Mouse (Mus musculus): ENCODE measurements around the gene Ccdc70. TPM values are rescaled to one million over a fixed set of nuclear protein-coding genes. Genes with fewer than 3 reads are reported as not detected.

Ccdc70 gene
- polyA plus RNA-seq, 1 experiment: not detected

DNA sequence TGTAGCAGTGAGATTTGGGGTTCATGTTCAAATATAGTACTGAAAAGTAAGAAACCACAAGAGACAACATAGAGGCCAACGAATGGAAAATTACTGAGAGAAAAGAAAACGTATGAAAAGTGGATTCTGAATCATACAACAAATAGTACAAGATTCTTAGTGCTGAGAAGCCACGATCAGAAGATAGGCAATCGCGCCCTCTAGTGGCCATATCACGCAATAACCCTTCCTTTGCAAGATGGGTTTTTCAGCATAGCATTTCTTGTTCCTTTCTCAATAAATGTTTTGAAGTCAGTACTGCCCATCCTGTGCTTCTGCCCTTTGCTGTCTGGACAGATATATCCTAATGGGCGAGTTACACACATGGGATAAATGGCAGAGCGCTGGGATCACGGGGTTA, 14.3 kb upstream of the Ccdc70 start:
- TF ChIP-seq MAX (IDR thresholded peaks at IDR 0.05) (no peak), CEBPB (IDR thresholded peaks at IDR 0.05; ENCODE audit: low read depth) (no peak), FOSL1 (IDR thresholded peaks at IDR 0.05; ENCODE audit: insufficient read depth, low read length, poor library complexity, severe bottlenecking) (no peak), MYOD1 (IDR thresholded peaks at IDR 0.05; ENCODE audit: control insufficient read depth, insufficient read length, low read depth) (no peak), CTCF (IDR thresholded peaks at IDR 0.05; ENCODE audit: control insufficient read depth, insufficient read depth, insufficient read length) (no peak), USF1 (IDR thresholded peaks at IDR 0.05; ENCODE audit: low read depth) (no peak), MYOG (IDR thresholded peaks at IDR 0.05; ENCODE audit: control insufficient read depth, extremely low read depth, insufficient read length) (no peak)
- H3K36me3 ChIP-seq (ENCODE audit: control insufficient read depth, insufficient read depth): no peaks in the 10 kb centered on the region
- no peak overlapping the region for H3K4me3 ChIP-seq (ENCODE audit: insufficient read depth, poor library complexity, severe bottlenecking)
- H3K79me3 ChIP-seq (ENCODE audit: low read depth): no peaks in the 10 kb centered on the region
- H3K79me2 ChIP-seq (ENCODE audit: control insufficient read depth, insufficient read depth): no peaks in the 10 kb centered on the region
- H3K27me3 ChIP-seq (ENCODE audit: control insufficient read depth, insufficient read depth, insufficient read length): no peaks in the 10 kb centered on the region
- H3ac ChIP-seq (ENCODE audit: control insufficient read depth, insufficient read length, low read depth): no peak overlapping the region

- Histone ChIP-seq H3K79me2 (ENCODE audit: control insufficient read depth, insufficient read depth) (no peaks in the 10 kb centered on the region), H3ac (ENCODE audit: control insufficient read depth, insufficient read length, low read depth) (no peak overlapping the region), H3K4me3 (ENCODE audit: insufficient read depth, poor library complexity, severe bottlenecking) (no peak overlapping the region), H3K36me3 (ENCODE audit: control insufficient read depth, insufficient read depth) (no peaks in the 10 kb centered on the region), H3K79me3 (ENCODE audit: low read depth) (no peaks in the 10 kb centered on the region), H3K27me3 (ENCODE audit: control insufficient read depth, insufficient read depth, insufficient read length) (no peaks in the 10 kb centered on the region)
- TF ChIP-seq CTCF (IDR thresholded peaks at IDR 0.05; ENCODE audit: control insufficient read depth, insufficient read depth, insufficient read length): no peak
- TF ChIP-seq USF1 (IDR thresholded peaks at IDR 0.05; ENCODE audit: low read depth): no peak
- TF ChIP-seq MAX (IDR thresholded peaks at IDR 0.05): no peak
- no peak for TF ChIP-seq FOSL1 (IDR thresholded peaks at IDR 0.05; ENCODE audit: insufficient read depth, low read length, poor library complexity, severe bottlenecking)
- no peak for TF ChIP-seq CEBPB (IDR thresholded peaks at IDR 0.05; ENCODE audit: low read depth)
- TF ChIP-seq MYOG (IDR thresholded peaks at IDR 0.05; ENCODE audit: control insufficient read depth, extremely low read depth, insufficient read length): no peak
Observed at GRCm38 (mm10) chr8:21956336-21956735, 13.2 kb upstream of the Ccdc70 start.

DNA sequence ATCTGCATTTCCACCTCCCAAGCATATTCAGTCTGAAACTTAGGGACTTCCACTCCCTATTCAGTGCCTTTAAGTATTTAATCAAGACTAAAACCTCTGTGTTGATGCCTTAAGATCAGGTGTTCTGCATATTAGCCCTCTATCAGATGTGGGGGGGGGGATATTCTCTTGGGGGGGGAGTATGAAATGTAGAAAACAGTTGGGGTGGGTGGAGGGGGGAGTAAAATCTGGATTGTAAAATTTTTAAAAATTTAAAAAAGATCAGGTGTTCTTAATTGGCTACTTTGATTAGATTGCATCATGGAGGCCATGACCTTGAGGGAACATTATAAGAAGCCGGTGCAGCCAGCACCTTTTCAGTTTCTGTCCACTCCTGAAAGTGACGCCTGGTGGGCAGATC, 11.2 kb upstream of the Ccdc70 start, which contains the start of gene Fam90a1a:
TSS of gene Fam90a1a (plus strand) at position 301 of the 400 bp plus-strand sequence.
- Histone ChIP-seq H3K4me3 (ENCODE audit: insufficient read depth, poor library complexity, severe bottlenecking) (no peak within 1 kb of the TSS), H3K27me3 (ENCODE audit: control insufficient read depth, insufficient read depth, insufficient read length) (no peaks in the 10 kb centered on the region), H3K36me3 (ENCODE audit: control insufficient read depth, insufficient read depth) (no peaks in the 10 kb centered on the region), H3K79me2 (ENCODE audit: control insufficient read depth, insufficient read depth) (no peaks in the 10 kb centered on the region), H3ac (ENCODE audit: control insufficient read depth, insufficient read length, low read depth) (no peak within 1 kb of the TSS), H3K79me3 (ENCODE audit: low read depth) (no peaks in the 10 kb centered on the region)
- no peak for TF ChIP-seq USF1 (IDR thresholded peaks at IDR 0.05; ENCODE audit: low read depth)
- TF ChIP-seq CTCF (IDR thresholded peaks at IDR 0.05; ENCODE audit: control insufficient read depth, insufficient read depth, insufficient read length): no peak
- no peak for TF ChIP-seq MYOG (IDR thresholded peaks at IDR 0.05; ENCODE audit: control insufficient read depth, extremely low read depth, insufficient read length)
- no peak for TF ChIP-seq FOSL1 (IDR thresholded peaks at IDR 0.05; ENCODE audit: insufficient read depth, low read length, poor library complexity, severe bottlenecking)
- TF ChIP-seq MAX (IDR thresholded peaks at IDR 0.05): no peak
- TF ChIP-seq CEBPB (IDR thresholded peaks at IDR 0.05; ENCODE audit: low read depth): no peak
- TF ChIP-seq MYOD1 (IDR thresholded peaks at IDR 0.05; ENCODE audit: control insufficient read depth, insufficient read length, low read depth): no peak

DNA sequence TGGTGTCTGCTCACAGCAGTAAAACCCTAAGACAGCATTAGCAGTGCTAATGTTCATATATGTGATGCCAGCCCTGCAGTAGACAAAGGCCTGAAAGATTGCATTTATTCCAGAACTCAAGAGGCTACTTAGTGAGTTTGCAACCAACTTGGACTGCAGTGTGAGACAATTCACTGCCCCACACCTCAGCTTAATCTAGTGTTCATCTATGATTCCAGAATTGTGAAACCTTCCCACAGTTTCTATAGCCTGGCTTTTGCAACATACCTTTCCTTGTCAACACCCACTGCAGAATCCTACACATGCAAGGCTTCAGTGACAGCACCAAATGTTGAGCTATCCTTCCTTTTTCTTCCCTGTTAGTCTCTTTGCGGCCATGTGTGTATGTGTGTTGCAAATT, 2.9 kb upstream of the Ccdc70 start:
- no peak overlapping the region for H3K4me3 ChIP-seq (ENCODE audit: insufficient read depth, poor library complexity, severe bottlenecking)
- no peaks in the 10 kb centered on the region for H3K27me3 ChIP-seq (ENCODE audit: control insufficient read depth, insufficient read depth, insufficient read length)
- H3K79me3 ChIP-seq (ENCODE audit: low read depth): no peaks in the 10 kb centered on the region
- H3K36me3 ChIP-seq (ENCODE audit: control insufficient read depth, insufficient read depth): no peaks in the 10 kb centered on the region
- TF ChIP-seq USF1 (IDR thresholded peaks at IDR 0.05; ENCODE audit: low read depth) (no peak), MYOD1 (IDR thresholded peaks at IDR 0.05; ENCODE audit: control insufficient read depth, insufficient read length, low read depth) (no peak), CTCF (IDR thresholded peaks at IDR 0.05; ENCODE audit: control insufficient read depth, insufficient read depth, insufficient read length) (no peak), MAX (IDR thresholded peaks at IDR 0.05) (no peak), CEBPB (IDR thresholded peaks at IDR 0.05; ENCODE audit: low read depth) (no peak), MYOG (IDR thresholded peaks at IDR 0.05; ENCODE audit: control insufficient read depth, extremely low read depth, insufficient read length) (no peak), FOSL1 (IDR thresholded peaks at IDR 0.05; ENCODE audit: insufficient read depth, low read length, poor library complexity, severe bottlenecking) (no peak)
- H3K79me2 ChIP-seq (ENCODE audit: control insufficient read depth, insufficient read depth): no peaks in the 10 kb centered on the region
- no peak overlapping the region for H3ac ChIP-seq (ENCODE audit: control insufficient read depth, insufficient read length, low read depth)

DNA sequence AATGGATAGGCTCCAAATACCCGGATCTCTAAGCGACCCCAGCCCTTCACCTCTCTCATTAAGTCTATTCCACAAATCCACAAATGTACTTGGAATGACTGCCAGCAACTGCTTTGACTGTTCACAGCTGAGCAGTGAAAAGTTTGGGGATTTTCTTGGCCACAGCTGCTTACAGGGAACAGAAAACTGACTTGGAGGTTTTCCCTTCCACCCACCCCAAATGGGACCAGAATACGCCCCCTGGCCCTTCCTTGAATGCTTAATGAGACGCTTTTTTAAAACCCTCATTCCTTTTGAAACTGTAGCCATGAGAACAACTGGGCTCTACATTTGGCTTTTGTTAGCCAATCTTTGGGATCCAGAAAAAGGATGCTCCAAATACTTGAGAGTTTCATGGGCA, 8.6 kb downstream of the Ccdc70 start:
- H3K36me3 ChIP-seq (ENCODE audit: control insufficient read depth, insufficient read depth): no peaks in the 10 kb centered on the region
- H3K79me2 ChIP-seq (ENCODE audit: control insufficient read depth, insufficient read depth): no peaks in the 10 kb centered on the region
- no peaks in the 10 kb centered on the region for H3K79me3 ChIP-seq (ENCODE audit: low read depth)
- no peaks in the 10 kb centered on the region for H3K27me3 ChIP-seq (ENCODE audit: control insufficient read depth, insufficient read depth, insufficient read length)
- TF ChIP-seq CTCF (IDR thresholded peaks at IDR 0.05; ENCODE audit: control insufficient read depth, insufficient read depth, insufficient read length) (no peak), MAX (IDR thresholded peaks at IDR 0.05) (no peak), MYOG (IDR thresholded peaks at IDR 0.05; ENCODE audit: control insufficient read depth, extremely low read depth, insufficient read length) (no peak), FOSL1 (IDR thresholded peaks at IDR 0.05; ENCODE audit: insufficient read depth, low read length, poor library complexity, severe bottlenecking) (no peak), USF1 (IDR thresholded peaks at IDR 0.05; ENCODE audit: low read depth) (no peak), CEBPB (IDR thresholded peaks at IDR 0.05; ENCODE audit: low read depth) (no peak), MYOD1 (IDR thresholded peaks at IDR 0.05; ENCODE audit: control insufficient read depth, insufficient read length, low read depth) (no peak)
- H3ac ChIP-seq (ENCODE audit: control insufficient read depth, insufficient read length, low read depth): no peak overlapping the region
- H3K4me3 ChIP-seq (ENCODE audit: insufficient read depth, poor library complexity, severe bottlenecking): no peak overlapping the region

All from C2C12 (cell line).